Mouse (Mus musculus): ENCODE measurements at regions not wholly inside any gene's neighbourhood (a gene's known extent, or its start where the extent isn't known, plus 50 kb on each side); places are given as distances from the start of the nearest gene placed in this dataset.
A peak's percentile ranks its signal among the peaks of the same experiment; 100 is the strongest.
"Not testable (repeated sequence)": the region's sequence is repeated elsewhere in the genome, so short reads cannot be mapped to it uniquely, and the experiment has no call there.

DNA sequence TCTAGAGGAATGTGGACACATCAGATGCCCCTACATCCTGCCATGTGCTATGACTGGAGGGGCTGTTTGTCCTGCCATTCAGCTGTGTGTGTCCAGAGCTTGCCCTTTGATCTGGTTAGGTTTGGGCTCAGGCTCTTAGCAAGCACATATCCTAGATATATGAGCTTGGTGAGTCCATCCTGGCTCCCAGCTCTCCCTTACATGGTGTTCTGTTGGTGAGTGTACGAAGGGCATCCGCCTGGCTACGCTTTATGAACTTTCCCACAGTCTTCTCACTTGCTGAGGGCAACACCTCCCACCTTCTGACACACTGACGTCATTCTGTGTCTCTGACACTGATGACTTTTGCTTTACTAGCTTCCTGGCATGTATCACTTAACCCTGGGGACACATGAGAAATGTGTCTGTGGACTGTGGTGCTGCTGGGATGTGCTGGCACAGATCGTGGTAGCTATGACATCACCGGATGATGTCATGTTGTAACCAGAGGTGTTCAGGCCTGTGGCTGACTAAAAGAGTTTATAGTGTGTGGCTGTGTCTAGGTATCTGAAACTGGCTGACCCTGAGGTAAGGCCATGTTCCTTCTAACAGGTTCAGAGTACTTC lies 149.4 kb downstream of the Kif26a start:
- ATAC-seq (ENCODE audit: insufficient number of reproducible peaks, low FRiP score, low TSS enrichment) = no peak

DNA sequence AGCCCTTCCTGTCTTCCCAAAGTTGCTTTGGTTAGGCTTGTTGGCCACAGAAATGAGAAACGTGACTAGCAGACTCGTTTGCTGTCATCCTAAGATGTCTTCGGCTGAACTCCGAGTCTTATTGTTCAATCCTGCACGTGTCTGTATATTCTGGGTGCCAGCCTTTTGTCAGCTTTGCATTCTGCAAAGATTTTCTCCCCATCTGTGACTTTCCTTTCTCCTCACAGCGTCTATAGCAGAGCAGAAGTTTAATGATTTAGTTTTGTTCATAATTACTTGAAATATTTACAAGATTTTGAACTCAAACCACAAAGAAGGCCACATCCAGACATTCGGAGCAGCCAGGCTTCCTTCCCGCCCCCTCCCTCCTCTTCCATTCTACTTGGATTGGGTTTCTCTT lies 152.5 kb downstream of the Kif26a start:
- ATAC-seq (ENCODE audit: insufficient number of reproducible peaks, low FRiP score, low TSS enrichment) = no peak

- ATAC-seq (ENCODE audit: insufficient number of reproducible peaks, low FRiP score, low TSS enrichment) = 0 out of 2 replicates have a peak, but pooled peaks have one; percentile 3
Measured at GRCm38 (mm10) chr12:112299089-112299488, 153.1 kb downstream of the Kif26a start.

GRCm38 (mm10) chr12:112299603-112300002 lies 153.6 kb downstream of the Kif26a start:
- peak; percentile 16; the same call in 1 of the 2 replicates for ATAC-seq (ENCODE audit: insufficient number of reproducible peaks, low FRiP score, low TSS enrichment)

- ATAC-seq (ENCODE audit: insufficient number of reproducible peaks, low FRiP score, low TSS enrichment) = no peak
Measured at GRCm38 (mm10) chr12:112300125-112300524, 154.1 kb downstream of the Kif26a start.

GRCm38 (mm10) chr12:112301411-112301891 lies 155.4 kb downstream of the Kif26a start:
- no peak for ATAC-seq (ENCODE audit: insufficient number of reproducible peaks, low FRiP score, low TSS enrichment)

DNA sequence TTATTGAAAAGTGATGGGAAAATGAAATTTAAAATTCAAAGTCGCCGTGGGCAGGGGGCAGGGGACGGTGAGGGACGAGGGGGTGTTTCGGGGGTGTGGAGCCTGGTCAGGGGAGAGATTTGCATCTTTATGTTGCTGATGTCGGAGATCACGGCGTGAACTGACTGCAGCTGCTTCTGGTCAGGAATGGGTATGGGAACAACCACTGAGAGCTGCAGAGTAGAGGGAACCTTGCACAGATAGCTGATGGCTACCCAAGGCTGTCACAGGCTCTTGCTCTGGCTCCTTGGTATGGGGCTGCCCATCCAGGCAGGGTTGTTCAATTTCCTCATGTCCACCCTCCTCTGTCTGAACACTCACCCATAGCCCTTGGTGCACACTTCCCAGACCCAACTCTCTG lies 155.9 kb downstream of the Kif26a start:
- no peak for ATAC-seq (ENCODE audit: insufficient number of reproducible peaks, low FRiP score, low TSS enrichment)

DNA sequence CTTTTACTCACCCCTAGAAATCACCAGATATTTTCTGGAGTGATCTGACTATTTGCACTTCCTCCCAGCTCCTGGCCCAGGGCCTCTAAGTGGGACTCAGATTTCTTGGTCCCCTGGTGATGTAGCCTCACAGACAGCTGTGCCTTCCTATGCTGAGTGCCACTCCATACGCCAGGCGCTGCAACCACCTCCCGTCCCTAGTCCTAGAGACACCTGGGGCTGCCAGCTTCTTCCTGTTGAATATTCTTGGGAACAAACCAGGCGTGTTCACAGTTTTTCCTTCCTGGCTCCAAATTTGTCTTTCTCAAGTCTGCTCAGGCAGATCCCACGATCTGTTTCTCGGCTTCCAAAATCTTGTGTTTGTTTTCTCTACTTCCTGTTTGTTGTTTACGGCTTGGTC lies 160.2 kb downstream of the Kif26a start:
- no peak for ATAC-seq (ENCODE audit: insufficient number of reproducible peaks, low FRiP score, low TSS enrichment)

- ATAC-seq (ENCODE audit: insufficient number of reproducible peaks, low FRiP score, low TSS enrichment) = no peak
Measured at GRCm38 (mm10) chr12:112308016-112308415, 162.0 kb downstream of the Kif26a start.

DNA sequence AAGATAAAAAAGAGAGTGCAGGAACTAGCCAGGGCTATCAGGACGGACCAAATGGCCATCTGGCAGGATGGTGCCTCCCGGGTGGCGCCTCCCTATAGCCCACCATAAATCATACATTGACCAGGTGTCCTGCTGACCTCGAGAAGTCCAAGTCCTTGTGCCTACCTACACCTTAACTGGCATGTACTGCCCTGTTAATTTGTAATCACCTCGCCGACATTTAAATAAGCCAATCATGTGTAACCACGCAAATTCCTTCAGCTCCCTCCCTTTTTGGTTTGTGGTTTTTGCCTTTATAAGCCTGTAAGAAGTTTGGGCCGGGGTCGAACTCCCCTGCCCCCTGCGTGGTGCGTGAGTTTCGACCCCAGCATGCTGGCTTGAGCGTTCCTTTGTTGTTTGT lies 163.1 kb downstream of the Kif26a start:
- not testable (repeated sequence) for ATAC-seq (ENCODE audit: insufficient number of reproducible peaks, low FRiP score, low TSS enrichment)

DNA sequence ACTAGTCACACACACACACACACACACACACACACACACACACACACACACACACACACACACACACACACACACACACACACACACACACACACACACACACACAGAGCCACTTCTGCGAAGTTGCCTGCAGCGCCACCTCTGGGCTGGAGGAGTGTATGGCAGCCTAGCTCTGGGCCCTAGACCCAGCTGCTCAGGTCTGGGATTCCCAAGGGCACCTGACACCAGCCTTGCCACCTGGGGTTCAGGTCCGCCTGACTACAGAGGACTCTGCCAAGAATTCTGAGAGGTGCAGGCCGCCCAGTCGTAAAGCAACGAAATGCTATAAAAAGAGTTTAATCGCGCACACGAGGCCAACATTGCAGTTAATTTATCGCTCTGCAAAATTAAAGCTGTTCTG lies 163.8 kb downstream of the Kif26a start:
- no peak for ATAC-seq (ENCODE audit: insufficient number of reproducible peaks, low FRiP score, low TSS enrichment)

- ATAC-seq (ENCODE audit: insufficient number of reproducible peaks, low FRiP score, low TSS enrichment) = 0 out of 2 replicates have a peak, but pooled peaks have one; percentile 15
Measured at GRCm38 (mm10) chr12:112310661-112311060, 164.7 kb downstream of the Kif26a start.

GRCm38 (mm10) chr12:112314781-112315180 lies 168.8 kb downstream of the Kif26a start:
- no peak for ATAC-seq (ENCODE audit: insufficient number of reproducible peaks, low FRiP score, low TSS enrichment)

DNA sequence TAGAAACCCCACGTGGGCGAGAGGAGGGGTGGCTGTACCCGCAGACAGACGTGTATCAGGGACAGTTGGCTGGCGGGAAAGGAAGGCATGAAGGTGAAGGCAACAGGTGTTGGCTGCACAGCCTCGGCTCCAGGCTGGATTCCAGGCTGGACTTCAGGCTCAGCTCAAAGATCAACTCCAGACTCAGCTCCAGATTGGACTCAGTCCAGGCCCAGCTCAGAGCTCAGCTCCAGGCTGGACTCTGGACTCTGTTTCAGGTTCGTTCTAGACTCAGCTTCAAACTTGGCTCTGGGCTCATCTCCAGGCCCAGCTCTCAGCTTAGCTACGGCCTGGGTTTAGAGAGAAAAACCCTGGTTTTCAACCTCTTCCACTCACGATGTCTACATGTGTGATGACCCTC lies 171.2 kb downstream of the Kif26a start:
- ATAC-seq (ENCODE audit: insufficient number of reproducible peaks, low FRiP score, low TSS enrichment) = no peak

GRCm38 (mm10) chr12:112318461-112318860 lies 170.8 kb upstream of the A530016L24Rik start:
- no peak for ATAC-seq (ENCODE audit: insufficient number of reproducible peaks, low FRiP score, low TSS enrichment)

DNA sequence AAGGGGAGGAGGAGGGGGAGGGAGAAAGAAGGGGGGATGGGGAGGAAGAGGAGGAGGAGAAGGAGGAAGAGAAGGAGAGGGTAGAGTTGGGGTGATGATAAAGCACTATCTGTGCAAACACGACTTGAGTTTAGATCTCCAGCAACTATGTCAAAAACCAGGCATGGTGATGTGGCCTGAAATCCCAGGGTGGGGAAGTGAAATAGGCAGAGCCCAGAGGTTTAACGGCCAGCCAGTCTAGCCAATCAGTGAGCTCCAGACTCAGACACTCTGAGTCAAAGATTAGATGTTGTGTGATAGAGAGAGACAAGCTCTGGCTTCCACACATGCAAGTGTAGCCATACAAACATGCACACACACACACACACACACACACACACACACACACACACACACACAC lies 167.1 kb upstream of the A530016L24Rik start:
- no peak for ATAC-seq (ENCODE audit: insufficient number of reproducible peaks, low FRiP score, low TSS enrichment)

DNA sequence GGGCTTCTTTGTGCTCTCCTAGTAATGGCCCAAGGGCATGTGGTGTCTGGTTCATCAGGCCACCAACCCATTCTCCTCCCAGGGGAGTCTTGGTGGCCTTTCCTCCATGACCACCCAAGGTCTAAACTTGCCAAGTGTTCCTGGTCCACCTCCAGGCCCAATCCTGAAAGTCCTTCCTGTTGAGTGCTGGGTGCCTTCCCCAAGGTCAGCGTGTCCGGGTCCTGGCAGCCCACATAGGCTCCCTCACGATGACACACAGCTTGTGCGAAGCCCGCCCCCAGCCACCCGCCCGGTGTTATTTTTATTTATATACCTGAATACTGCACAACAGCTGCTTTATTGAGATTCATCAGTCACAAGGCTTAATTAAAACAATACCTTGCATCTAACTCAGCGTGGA lies 161.8 kb upstream of the A530016L24Rik start:
- ATAC-seq (ENCODE audit: insufficient number of reproducible peaks, low FRiP score, low TSS enrichment) = no peak

- ATAC-seq (ENCODE audit: insufficient number of reproducible peaks, low FRiP score, low TSS enrichment) = no peak
Measured at GRCm38 (mm10) chr12:112328809-112329575, 160.3 kb upstream of the A530016L24Rik start.

DNA sequence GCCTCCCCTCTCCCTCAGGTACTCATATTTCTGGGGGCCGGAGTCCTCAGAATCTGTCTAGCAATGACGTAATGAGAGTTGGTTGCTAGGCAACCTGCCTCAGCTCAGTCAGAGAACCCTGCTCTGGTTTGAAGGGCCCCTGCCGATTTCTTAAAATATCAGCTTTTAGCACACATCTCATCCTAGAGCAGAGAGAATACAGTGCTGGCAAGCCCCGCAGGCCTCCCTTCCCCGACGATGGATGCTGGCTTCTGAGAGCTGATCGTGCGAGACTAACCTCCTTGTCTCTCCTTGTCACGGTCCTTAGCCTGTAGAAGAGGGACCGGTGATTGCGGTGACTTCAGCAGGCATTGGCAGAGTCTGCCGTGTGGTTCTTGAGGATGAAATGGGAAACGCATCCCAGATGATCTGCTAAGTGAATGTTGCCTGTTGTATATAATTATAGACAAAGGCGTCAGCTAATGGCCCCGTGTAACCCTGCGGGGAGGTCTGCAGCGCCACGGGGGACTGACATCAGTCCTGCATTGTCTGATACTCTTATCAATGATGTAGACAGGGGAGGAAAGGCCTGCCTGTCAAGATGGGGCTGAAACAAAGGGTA lies 159.4 kb upstream of the A530016L24Rik start:
- no peak for ATAC-seq (ENCODE audit: insufficient number of reproducible peaks, low FRiP score, low TSS enrichment)

DNA sequence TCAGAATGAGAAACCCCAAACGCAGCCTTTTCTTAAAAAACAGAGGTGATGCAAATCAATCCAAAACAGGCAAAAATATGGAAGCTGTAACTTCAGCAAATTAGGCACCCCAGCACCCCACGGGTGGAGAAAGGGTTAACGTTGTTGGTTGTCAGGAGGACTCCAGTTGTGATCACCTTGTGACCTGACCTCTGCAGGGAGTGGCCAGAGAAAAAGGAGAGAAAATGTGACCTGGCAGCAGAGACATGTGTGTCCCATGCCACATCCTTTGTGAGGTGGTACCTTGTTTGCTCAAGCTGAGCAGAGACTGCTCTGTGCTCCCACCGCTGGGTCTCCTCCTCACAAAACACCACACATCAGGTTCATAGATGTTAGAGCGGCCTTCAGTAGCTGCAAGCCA lies 158.7 kb upstream of the A530016L24Rik start:
- no peak for ATAC-seq (ENCODE audit: insufficient number of reproducible peaks, low FRiP score, low TSS enrichment)

DNA sequence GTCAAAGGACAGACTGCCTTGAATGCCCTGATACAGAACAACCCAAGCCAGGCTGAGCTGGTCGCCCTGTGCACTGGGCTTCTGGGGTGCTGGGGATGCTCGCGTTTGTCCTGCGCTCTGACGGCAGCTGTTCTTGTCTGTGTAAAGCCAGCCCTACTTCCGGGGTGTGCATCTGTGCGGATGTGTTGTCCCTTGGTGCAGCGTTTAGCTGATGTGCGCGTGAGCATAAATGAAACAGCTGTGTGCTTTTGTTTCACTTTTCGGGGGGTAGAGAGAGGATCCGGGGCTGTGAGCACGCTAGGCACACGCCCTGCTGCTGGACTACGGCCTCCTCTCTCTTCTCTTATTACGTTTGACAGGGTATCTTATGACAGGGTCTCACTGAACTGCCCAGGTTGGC lies 158.2 kb upstream of the A530016L24Rik start:
- ATAC-seq (ENCODE audit: insufficient number of reproducible peaks, low FRiP score, low TSS enrichment) = no peak
